ENCODE assay signal across 9 mouse cellular contexts in genomic region chr4:136171455-136171854, GRCm38 (mm10). TPM values are rescaled to one million over a fixed set of nuclear protein-coding genes. Genes with fewer than 3 reads are reported as not detected.
DNase-seq lines count a peak whose midpoint lies in the region; ATAC-seq and TF ChIP-seq lines count a peak whose summit lies in the region.
"Had no signal": no experiment of that assay in that cellular context is flagged by ENCODE, and none has a peak within 500 bp of the region (broad histone marks: within the 10 kb centered on the region; RNA-seq: fewer than 3 reads in every experiment).

No protein-coding gene starts in this region.

- H3K27me3 ChIP-seq in kidney, embryonic 15.5 days = no peaks in the 10 kb centered on the region
- H3K27me3 ChIP-seq in embryonic facial prominence, embryonic 10.5 days (replicated peaks; ENCODE audit: low read depth, poor library complexity, severe bottlenecking) = peaks cover 8% of the 10 kb centered on the region; the same call in 1 of the 2 replicates
- H3K27me3 ChIP-seq in hindbrain, postnatal 0 days (ENCODE audit: insufficient read depth, low read length) = no peaks in the 10 kb centered on the region
- no peaks in the 10 kb centered on the region for H3K27me3 ChIP-seq in midbrain, postnatal 0 days (ENCODE audit: insufficient read depth, low read length)

- no peak for TF ChIP-seq CTCF in hindbrain, postnatal 0 days (IDR thresholded peaks at IDR 0.05; ENCODE audit: low read depth)
- no peak for TF ChIP-seq CTCF in midbrain, postnatal 0 days (IDR thresholded peaks at IDR 0.05)

- H3K9me3 ChIP-seq in kidney, embryonic 15.5 days (replicated peaks) = no peaks in the 10 kb centered on the region
- no peaks in the 10 kb centered on the region for H3K9me3 ChIP-seq in embryonic facial prominence, embryonic 10.5 days
- no peaks in the 10 kb centered on the region for H3K9me3 ChIP-seq in hindbrain, postnatal 0 days (ENCODE audit: low read length)
- H3K9me3 ChIP-seq in midbrain, postnatal 0 days (ENCODE audit: low read length) = no peaks in the 10 kb centered on the region

- DNase-seq in kidney, postnatal 36 days = no peak
- DNase-seq in embryonic facial prominence, embryonic 10.5 days (ENCODE audit: low spot score) = peak; percentile 15
- DNase-seq in hindbrain, postnatal 0 days (ENCODE audit: low spot score) = no peak
- DNase-seq in midbrain, postnatal 0 days (ENCODE audit: low spot score) = no peak
- no peak for DNase-seq in adrenal gland, adult 8-10 months
- no peak for DNase-seq in adrenal gland, postnatal 36 days
- no peak for DNase-seq in ovary, postnatal 36 days (ENCODE audit: low spot score)

- WGBS in kidney, embryonic 15.5 days = 21% methylated on average over 12 of the region's 12 CpGs
- 23% methylated on average over 12 of the region's 12 CpGs for WGBS in embryonic facial prominence, embryonic 10.5 days
- 13% methylated on average over 12 of the region's 12 CpGs for WGBS in hindbrain, postnatal 0 days
- 17% methylated on average over 12 of the region's 12 CpGs for WGBS in midbrain, postnatal 0 days

- no peaks in the 10 kb centered on the region; the same call in 1 of the 2 replicates for H3K36me3 ChIP-seq in kidney, embryonic 15.5 days
- peaks cover 8% of the 10 kb centered on the region; the same call in 1 of the 2 replicates for H3K36me3 ChIP-seq in embryonic facial prominence, embryonic 10.5 days (replicated peaks)
- no peaks in the 10 kb centered on the region for H3K36me3 ChIP-seq in hindbrain, postnatal 0 days (ENCODE audit: insufficient read depth, low read length)
- no peaks in the 10 kb centered on the region for H3K36me3 ChIP-seq in midbrain, postnatal 0 days (ENCODE audit: insufficient read depth, low read length)

- peak overlapping the region; percentile 79 for H3K4me3 ChIP-seq in kidney, embryonic 15.5 days (replicated peaks)
- peak overlapping the region; percentile 91 for H3K4me3 ChIP-seq in embryonic facial prominence, embryonic 10.5 days
- peak overlapping the region; percentile 61 for H3K4me3 ChIP-seq in hindbrain, postnatal 0 days (ENCODE audit: low read length)
- peak overlapping the region; percentile 55 for H3K4me3 ChIP-seq in midbrain, postnatal 0 days (ENCODE audit: low read depth, low read length)

- ATAC-seq in kidney, embryonic 15.5 days (replicated peaks; ENCODE audit: low FRiP score) = no peak; the same call in 1 of the 2 replicates
- no peak for ATAC-seq in hindbrain, postnatal 0 days
- no peak for ATAC-seq in midbrain, postnatal 0 days (ENCODE audit: low FRiP score)

- peak overlapping the region; percentile 68; the same call in 1 of the 2 replicates for H3K9ac ChIP-seq in kidney, embryonic 15.5 days
- peak overlapping the region; percentile 28; the same call in 1 of the 2 replicates for H3K9ac ChIP-seq in hindbrain, postnatal 0 days (replicated peaks; ENCODE audit: low read length)
- peak overlapping the region; percentile 39; the same call in 1 of the 2 replicates for H3K9ac ChIP-seq in midbrain, postnatal 0 days (replicated peaks; ENCODE audit: low read length, poor library complexity, severe bottlenecking)

- 0 out of 2 replicates have a peak overlapping the region, but pooled peaks have one; percentile 30 for H3K27ac ChIP-seq in kidney, embryonic 15.5 days
- H3K27ac ChIP-seq in embryonic facial prominence, embryonic 10.5 days (replicated peaks) = peak overlapping the region; percentile 84
- no peak overlapping the region for H3K27ac ChIP-seq in hindbrain, postnatal 0 days
- H3K27ac ChIP-seq in midbrain, postnatal 0 days (ENCODE audit: low read depth, low read length) = no peak overlapping the region

- peaks cover 35% of the 10 kb centered on the region for H3K4me1 ChIP-seq in kidney, embryonic 15.5 days
- H3K4me1 ChIP-seq in embryonic facial prominence, embryonic 10.5 days = peaks cover 46% of the 10 kb centered on the region
- H3K4me1 ChIP-seq in hindbrain, postnatal 0 days (ENCODE audit: insufficient read depth, low read length) = no peaks in the 10 kb centered on the region
- H3K4me1 ChIP-seq in midbrain, postnatal 0 days (ENCODE audit: insufficient read depth, low read length) = no peaks in the 10 kb centered on the region

- peak overlapping the region; percentile 98 for H3K4me2 ChIP-seq in kidney, embryonic 15.5 days
- H3K4me2 ChIP-seq in hindbrain, postnatal 0 days (ENCODE audit: low read depth, low read length) = peak overlapping the region; percentile 100
- peak overlapping the region; percentile 100 for H3K4me2 ChIP-seq in midbrain, postnatal 0 days (ENCODE audit: low read depth, low read length, poor library complexity, severe bottlenecking)

RNA-seq across cellular contexts. Expression of gene E2f2, which starts 0.7 kb away (rescaled TPM):
- 9.7 and 10.5 TPM in 2 replicates for polyA plus RNA-seq in kidney, embryonic 15.5 days (2015; fragmentation: Nextera tagmentation; extraction: Ambion mirVana)
- 6.2 TPM in 2 replicates for polyA plus RNA-seq in embryonic facial prominence, embryonic 10.5 days (2016; fragmentation: Nextera tagmentation; extraction: Ambion mirVana)
- total RNA-seq in hindbrain, postnatal 0 days (2014; rRNA removed) = 3.5 and 3.7 TPM in 2 replicates
- polyA plus RNA-seq in hindbrain, postnatal 0 days (2015; fragmentation: Nextera tagmentation; extraction: Ambion mirVana) = 2.3 and 2.4 TPM in 2 replicates
- total RNA-seq in midbrain, postnatal 0 days (2014; rRNA removed) = 1.1 and 2.0 TPM in 2 replicates
- 0.46 and 0.50 TPM in 2 replicates for polyA plus RNA-seq in midbrain, postnatal 0 days (2015; fragmentation: Nextera tagmentation; extraction: Ambion mirVana)
- 1 to 10 TPM; 2.6 to 3.6 (median 2.7) TPM for total RNA-seq in adrenal gland, adult 8-10 months (2022)
- total RNA-seq in adrenal gland, postnatal 36 days (2021) = 1 to 10 TPM; 2.1 to 2.3 TPM

RNA-seq across cellular contexts. Expression of gene Id3, which starts 28.2 kb away (rescaled TPM):
- polyA plus RNA-seq in kidney, embryonic 15.5 days (2015; fragmentation: Nextera tagmentation; extraction: Ambion mirVana) = 862 and 905 TPM in 2 replicates
- polyA plus RNA-seq in embryonic facial prominence, embryonic 10.5 days (2016; fragmentation: Nextera tagmentation; extraction: Ambion mirVana) = 593 and 611 TPM in 2 replicates
- total RNA-seq in hindbrain, postnatal 0 days (2014; rRNA removed) = 204 and 344 TPM in 2 replicates
- 253 and 254 TPM in 2 replicates for polyA plus RNA-seq in hindbrain, postnatal 0 days (2015; fragmentation: Nextera tagmentation; extraction: Ambion mirVana)
- total RNA-seq in midbrain, postnatal 0 days (2014; rRNA removed) = 121 and 208 TPM in 2 replicates
- 148 and 156 TPM in 2 replicates for polyA plus RNA-seq in midbrain, postnatal 0 days (2015; fragmentation: Nextera tagmentation; extraction: Ambion mirVana)
- 10 to 100 TPM; 58.3 to 76.8 (median 73.8) TPM for total RNA-seq in adrenal gland, adult 8-10 months (2022)
- total RNA-seq in adrenal gland, postnatal 36 days (2021) = 10 to 100 TPM; 60.0 to 74.0 TPM
- total RNA-seq: granulocyte monocyte progenitor cell, adult 5-6 weeks had no signal

RNA-seq across cellular contexts. Expression of gene Asap3, which starts 34.7 kb away (rescaled TPM):
- polyA plus RNA-seq in kidney, embryonic 15.5 days (2015; fragmentation: Nextera tagmentation; extraction: Ambion mirVana) = 4.5 and 6.0 TPM in 2 replicates
- 4.2 and 5.3 TPM in 2 replicates for polyA plus RNA-seq in embryonic facial prominence, embryonic 10.5 days (2016; fragmentation: Nextera tagmentation; extraction: Ambion mirVana)
- 9.1 and 10.5 TPM in 2 replicates for total RNA-seq in hindbrain, postnatal 0 days (2014; rRNA removed)
- 4.1 TPM in 2 replicates for polyA plus RNA-seq in hindbrain, postnatal 0 days (2015; fragmentation: Nextera tagmentation; extraction: Ambion mirVana)
- 5.9 and 7.6 TPM in 2 replicates for total RNA-seq in midbrain, postnatal 0 days (2014; rRNA removed)
- 3.7 and 4.1 TPM in 2 replicates for polyA plus RNA-seq in midbrain, postnatal 0 days (2015; fragmentation: Nextera tagmentation; extraction: Ambion mirVana)
- 1 to 10 TPM; 2.5 to 4.9 (median 3.6) TPM for total RNA-seq in adrenal gland, adult 8-10 months (2022)
- 1 to 10 TPM; 1.7 to 2.1 TPM for total RNA-seq in adrenal gland, postnatal 36 days (2021)
- total RNA-seq: granulocyte monocyte progenitor cell, adult 5-6 weeks had no signal

Comparison
In these comparisons a context has a peak if more than half of its experiments do, and no peak if none do; other contexts are left out.
1. H3K27ac ChIP-seq: peak in kidney, embryonic 15.5 days (single experiment) and embryonic facial prominence, embryonic 10.5 days (single experiment); none in hindbrain, postnatal 0 days (single experiment) and midbrain, postnatal 0 days (single experiment).
2. Peak in every context shown above with its lines, with median percentiles within 50 percentile points of each other: H3K4me2 ChIP-seq, H3K4me3 ChIP-seq and H3K9ac ChIP-seq.